Mouse (Mus musculus): Measurements from ENCODE around the gene Nox4.
A peak's percentile ranks its signal among the peaks of the same experiment; 100 is the strongest.

The Nox4 gene

GRCm38 (mm10) chr7:87245856-87246579 is at the start of gene Nox4:
Gene Nox4 (plus strand): TSS chr7:87246096.
- DNase-seq: no peak

DNA sequence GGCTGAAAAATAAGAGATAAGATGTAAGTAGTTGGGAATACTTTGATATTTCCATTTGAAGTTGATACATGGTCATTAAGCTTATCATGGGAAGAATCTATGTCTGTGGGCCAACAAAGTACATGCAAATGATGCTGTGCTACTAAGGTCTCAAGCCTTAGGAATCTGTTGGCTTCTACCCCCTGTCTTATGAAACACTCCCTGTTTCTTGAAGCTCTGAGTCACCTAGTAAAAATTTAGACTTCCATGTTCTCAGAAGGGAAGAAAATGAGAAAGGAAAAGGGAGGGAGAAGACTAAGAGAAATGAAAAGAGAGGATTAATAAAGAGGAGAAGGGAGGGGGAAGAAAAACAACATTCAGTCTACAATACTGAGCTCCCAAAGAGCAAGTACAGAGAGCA is 41.1 kb upstream of the Nox4 start:
- DNase-seq: no peak

DNA sequence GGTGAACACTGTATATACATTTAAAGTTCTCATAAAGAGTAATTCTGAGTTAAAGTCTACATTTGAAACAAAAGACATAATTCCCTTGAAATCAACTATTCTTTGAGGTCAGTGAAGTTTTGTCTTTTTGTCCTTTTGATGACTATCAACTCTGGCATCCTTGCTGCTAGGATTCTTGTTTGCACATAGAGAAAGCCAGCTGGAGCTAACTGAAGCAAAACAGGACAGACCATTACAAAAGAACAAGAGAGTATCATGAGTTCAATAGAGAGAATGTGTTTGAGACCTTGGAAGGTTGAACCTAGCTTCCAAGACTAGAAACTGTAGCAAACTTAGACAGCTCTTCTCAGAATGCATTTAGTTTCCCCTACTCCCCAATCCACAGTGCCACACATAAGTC is 24.2 kb upstream of the Nox4 start:
- DNase-seq: no peak

DNA sequence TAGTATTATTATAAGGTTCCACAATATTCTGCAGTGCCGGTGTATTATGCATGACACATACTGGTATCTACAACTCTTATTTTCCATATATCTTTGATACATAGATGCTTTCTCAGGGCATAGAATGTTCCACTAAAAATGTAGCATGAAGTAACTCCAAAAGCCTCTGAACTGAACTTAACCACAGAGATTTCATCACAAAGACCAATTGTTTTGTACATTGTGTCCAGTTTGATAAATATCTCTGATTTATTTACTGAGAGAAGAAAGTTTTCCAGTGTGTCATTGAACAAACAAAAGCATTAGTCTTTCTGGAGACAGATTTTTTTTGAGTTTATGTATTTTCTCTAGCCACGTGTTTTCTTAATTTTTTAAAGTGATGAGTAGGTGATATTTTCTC is 23.1 kb upstream of the Nox4 start:
- DNase-seq: no peak

- DNase-seq: no peak
These were observed 20.3 kb upstream of the Nox4 start for GRCm38 (mm10) chr7:87225617-87226016.

GRCm38 (mm10) chr7:87227051-87227948 is 18.6 kb upstream of the Nox4 start:
- DNase-seq: no peak

DNA sequence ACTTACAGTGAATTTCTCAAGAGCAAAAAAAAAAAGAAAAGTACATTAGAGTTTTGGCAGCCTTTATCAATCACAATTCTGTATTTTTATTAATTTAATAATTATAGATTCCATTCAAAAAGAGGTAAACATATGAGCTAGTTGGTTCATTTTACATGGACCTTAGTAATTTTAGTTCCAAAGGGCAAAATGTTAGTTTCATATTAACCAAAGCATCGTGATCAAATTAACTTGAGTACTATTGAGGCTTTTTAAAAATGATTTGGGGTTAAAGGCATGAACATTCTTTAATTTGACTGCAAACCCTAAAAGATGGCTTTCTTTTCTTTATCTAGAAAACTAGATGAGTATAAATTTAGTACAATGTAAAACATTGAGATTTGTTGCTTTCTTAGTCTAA is 16.4 kb upstream of the Nox4 start:
- no peak for DNase-seq

DNA sequence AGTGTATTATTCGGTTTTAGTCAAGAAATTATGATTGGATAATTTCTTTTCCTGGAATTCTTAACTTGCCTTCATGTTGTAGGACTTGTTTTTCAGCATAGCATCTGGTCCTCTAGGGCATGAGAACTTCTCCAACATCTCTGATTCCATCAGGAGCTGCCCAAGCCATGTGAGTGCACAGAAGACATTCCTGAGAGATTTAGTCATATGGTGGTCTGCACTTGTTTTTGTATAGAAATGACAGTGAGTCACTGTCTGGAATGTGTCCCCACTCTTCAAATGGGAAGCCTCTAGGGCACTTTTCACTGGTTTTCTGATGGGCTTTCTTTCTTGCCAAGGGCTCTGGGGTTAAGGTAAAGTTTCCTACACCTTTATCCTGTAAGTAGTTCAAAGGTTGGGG is 4.8 kb upstream of the Nox4 start:
- DNase-seq: no peak

GRCm38 (mm10) chr7:87246580-87246934 is 661 bp downstream of the Nox4 start:
- DNase-seq: peak; percentile 92

GRCm38 (mm10) chr7:87246940-87247339 is 1.0 kb downstream of the Nox4 start:
- DNase-seq: no peak

DNA sequence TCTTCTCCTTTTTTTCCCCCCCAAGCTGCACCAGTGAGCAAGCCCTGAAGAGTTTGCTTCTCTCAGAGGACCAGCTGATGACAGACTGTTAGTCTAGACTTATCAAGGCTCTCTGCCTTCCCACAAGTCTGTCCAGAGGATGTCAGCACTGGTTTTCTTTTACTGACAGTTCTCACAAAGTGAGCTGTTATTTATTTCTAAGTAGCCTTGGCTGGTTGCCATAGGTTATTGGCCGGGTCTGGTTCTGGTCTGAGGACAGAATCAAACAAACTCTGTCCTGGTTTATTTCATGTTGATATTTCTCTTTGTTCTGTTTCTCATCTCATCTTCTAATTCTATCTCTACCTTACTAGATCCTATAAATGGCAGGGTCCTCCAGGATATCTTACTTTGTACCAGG is 2.0 kb downstream of the Nox4 start:
- DNase-seq: no peak

DNA sequence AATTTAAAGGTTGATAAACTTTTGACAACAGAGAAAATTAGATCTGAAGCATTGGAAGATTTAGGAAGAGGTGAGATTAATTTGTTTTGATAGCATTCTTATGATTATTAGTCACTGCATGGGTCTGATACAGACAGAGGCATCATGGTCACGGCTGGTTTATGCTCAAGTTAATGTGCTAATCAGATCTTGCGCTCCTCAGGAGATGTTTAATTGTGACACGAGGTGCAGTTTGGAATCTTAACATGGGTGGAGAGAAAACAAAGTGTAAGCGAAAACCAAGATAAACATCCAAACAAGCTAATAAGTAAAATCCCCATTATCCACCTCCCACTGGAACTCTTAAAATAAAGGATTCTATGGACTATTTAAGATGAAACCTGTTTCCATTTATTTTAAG is 6.2 kb downstream of the Nox4 start:
- no peak for DNase-seq

- DNase-seq: no peak
These were observed 31.3 kb downstream of the Nox4 start for GRCm38 (mm10) chr7:87277225-87277624.

DNA sequence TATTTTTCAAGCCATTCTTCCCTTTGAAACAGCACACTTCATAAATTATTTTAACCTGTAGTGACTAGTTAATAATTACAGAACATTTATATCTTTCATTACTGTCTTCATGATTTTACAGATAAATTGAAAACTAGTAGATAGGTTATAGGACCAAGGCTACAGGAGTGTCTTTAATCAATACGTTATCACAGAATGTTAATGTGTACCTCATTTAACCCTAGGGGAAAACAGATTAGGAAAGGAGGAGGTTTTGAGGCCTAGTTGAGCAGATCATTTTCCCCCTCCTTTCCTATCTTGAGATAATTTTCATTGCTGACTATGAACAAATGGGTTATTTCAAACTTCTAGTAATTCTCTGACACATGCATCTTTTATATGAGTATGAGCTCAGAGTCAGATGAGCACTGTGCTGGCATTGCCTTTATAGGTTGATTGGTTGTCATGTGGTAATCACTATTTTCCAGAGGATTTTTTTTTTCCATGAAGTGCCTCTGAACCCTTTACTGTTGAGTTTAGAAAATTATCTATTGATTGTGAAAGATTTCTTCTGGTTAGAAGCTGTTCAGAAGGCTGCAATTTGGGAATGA is 57.9 kb downstream of the Nox4 start:
- no peak for DNase-seq

DNA sequence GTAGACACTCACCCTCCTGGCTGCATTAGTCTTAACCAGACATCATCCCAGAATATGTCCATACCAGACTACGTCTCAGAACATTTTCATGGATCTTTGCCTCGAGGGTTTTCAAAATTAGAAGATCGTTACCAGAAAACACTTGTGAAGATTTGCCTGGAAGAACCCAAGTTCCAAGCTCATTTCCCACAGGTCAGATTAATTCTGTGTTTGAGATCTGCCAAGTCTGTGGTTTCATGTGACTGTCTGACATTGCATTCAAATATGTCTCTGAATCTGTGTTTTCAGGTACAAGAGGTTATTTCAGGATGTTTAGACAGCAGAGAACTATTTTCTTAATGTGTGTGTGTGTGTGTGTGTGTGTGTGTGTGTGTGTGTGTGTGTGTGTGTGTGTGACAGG is 75.7 kb downstream of the Nox4 start:
- no peak for DNase-seq

DNA sequence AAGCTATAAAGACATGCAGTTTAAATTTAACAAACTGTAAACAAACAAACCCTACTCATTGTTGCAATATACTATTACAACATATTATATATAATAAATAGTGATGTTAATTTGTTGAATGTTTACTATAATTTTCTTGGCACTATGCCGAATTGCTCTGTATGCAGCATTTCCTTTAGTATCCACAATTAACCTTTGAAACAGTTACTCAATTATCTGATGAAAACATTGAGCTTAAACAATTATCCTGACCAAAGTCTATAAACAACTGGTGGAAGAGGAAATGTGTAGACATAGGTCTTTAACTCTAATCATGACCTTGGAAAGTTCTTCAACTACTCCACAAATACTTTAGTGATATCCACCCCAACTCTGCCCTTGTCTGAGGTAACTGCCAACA is 76.2 kb downstream of the Nox4 start:
- no peak for DNase-seq

GRCm38 (mm10) chr7:87330782-87331558 is 85.1 kb downstream of the Nox4 start:
- DNase-seq: no peak

- DNase-seq: no peak
These were observed 99.7 kb downstream of the Nox4 start for GRCm38 (mm10) chr7:87345598-87345997.

DNA sequence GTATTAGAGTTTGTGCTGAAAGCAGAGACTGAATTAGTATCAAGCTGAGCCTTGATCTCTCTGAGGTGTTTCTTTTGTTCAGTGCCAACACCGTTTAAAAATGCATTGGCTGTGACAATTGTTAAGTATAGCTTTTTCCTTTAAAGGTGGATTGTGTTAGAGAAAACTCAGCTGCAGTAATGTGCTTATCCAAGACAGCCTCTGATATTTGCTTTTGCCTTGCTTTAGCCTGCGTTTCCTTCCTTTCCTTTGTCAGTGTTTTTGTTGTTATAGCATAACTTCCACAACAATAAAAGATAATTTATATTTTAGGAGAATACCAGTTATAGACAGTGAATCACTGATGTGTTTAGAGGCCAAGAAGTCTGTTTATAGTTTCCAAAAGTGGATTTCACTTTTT is 106.9 kb downstream of the Nox4 start:
- DNase-seq: no peak

DNA sequence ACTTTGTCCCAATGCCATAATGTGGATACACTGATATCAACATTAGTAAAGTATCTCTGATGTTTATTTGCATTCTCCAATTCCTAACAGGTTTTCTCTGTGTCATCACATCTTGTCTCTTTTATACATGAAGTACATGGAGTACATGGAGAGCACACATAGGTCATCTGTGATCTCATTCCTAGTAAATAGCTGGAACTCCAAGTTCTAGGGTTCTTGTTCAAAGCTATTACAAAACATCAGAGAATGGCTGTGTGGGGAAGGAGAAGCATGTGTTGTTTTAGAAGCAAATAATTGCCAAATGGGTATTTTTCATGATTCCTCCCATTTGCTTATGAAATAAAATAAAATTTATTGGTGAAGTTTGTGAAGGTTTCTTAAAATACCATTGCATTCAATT is 121.9 kb downstream of the Nox4 start:
- DNase-seq: no peak

GRCm38 (mm10) chr7:87369131-87369530 is 123.2 kb downstream of the Nox4 start:
- no peak for DNase-seq

DNA sequence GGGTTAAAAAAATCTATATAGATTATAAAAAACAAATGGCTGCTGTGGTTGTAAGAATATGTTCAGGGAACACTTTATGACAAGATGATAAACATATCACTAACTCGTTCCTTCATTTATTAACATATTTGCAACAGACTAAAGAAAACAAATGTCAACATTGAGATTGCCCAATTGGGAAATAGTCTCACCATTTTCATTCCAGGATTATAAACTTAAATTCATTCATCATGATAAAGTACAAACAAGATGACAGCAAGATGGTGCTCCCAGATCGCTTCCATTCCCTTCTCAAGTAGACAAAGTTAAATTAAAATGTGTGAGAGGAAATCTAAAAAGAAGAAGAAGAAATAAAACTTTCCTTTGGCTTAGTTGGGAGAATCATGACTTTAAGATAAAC is 124.9 kb downstream of the Nox4 start:
- DNase-seq: no peak

- DNase-seq: no peak
These were observed 125.4 kb downstream of the Nox4 start for GRCm38 (mm10) chr7:87371316-87371715.

All from heart, adult 11 months (tissue).